ENCODE assay signal across 9 mouse cellular contexts in the genomic region with DNA sequence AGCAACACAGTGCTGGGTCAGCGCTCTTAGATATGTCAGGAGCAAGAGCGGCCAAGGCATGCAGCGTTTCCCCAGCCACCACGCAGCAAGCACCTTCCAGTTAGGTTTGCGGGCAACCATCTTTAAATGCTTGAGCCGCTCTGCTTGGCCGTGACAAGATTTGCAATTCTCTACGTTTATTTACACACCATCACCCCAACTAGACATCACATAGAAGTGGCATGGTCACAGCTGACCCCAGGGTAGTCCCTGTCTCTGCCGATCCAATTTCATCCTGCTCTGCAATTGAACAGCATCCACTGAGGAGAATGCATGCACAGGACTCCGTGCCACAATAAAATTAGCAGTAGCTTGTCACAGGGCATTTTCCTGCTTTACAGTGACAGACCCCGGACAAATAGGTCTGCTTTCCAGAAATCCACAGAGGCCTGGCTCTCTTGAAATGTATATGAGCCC.
DNase-seq lines count a peak whose midpoint lies in the region; ATAC-seq and TF ChIP-seq lines count a peak whose summit lies in the region.
"Had no signal": no experiment of that assay in that cellular context is flagged by ENCODE, and none has a peak within 500 bp of the region (broad histone marks: within the 10 kb centered on the region; RNA-seq: fewer than 3 reads in every experiment).

No protein-coding gene starts in this region.

- WGBS in lung, embryonic 14.5 days: 13% methylated on average over 11 of the region's 11 CpGs
- 14% methylated on average over 11 of the region's 11 CpGs for WGBS in lung, postnatal 0 days
- WGBS in hindbrain, embryonic 15.5 days: 4% methylated on average over 11 of the region's 11 CpGs
- 7% methylated on average over 11 of the region's 11 CpGs for WGBS in neural tube, embryonic 15.5 days

- 0 out of 2 replicates have a peak overlapping the region, but pooled peaks have one; percentile 27 for H3K4me2 ChIP-seq in lung, embryonic 14.5 days
- H3K4me2 ChIP-seq in lung, postnatal 0 days (replicated peaks; ENCODE audit: low read depth, low read length): no peak overlapping the region
- H3K4me2 ChIP-seq in hindbrain, embryonic 15.5 days: peak overlapping the region; percentile 44
- H3K4me2 ChIP-seq in neural tube, embryonic 15.5 days: peak overlapping the region; percentile 56

- peak; percentile 37 to 45 for DNase-seq in cerebellum, postnatal 25 days
- DNase-seq in cerebellum, adult 18-20 months: no peak
- DNase-seq in lung, embryonic 14.5 days: peak; percentile 2
- no peak for DNase-seq in lung, postnatal 0 days (ENCODE audit: low spot score)
- no peak for DNase-seq in lung, postnatal 14 days
- DNase-seq in gastrocnemius, postnatal 4 days (ENCODE audit: low spot score in 2 of 2): no peak
- DNase-seq: liver, postnatal 0 days had no signal

- no peak for ATAC-seq in lung, embryonic 14.5 days (ENCODE audit: insufficient read depth)
- ATAC-seq in lung, postnatal 0 days: no peak
- ATAC-seq in hindbrain, embryonic 15.5 days (ENCODE audit: low FRiP score, low read depth): peak; percentile 81
- peak; percentile 69; the same call in 1 of the 2 replicates for ATAC-seq in neural tube, embryonic 15.5 days (ENCODE audit: low FRiP score)
- ATAC-seq: liver, postnatal 0 days had no signal

- H3K27me3 ChIP-seq in lung, embryonic 14.5 days (ENCODE audit: insufficient read depth, low read length): no peaks in the 10 kb centered on the region
- no peaks in the 10 kb centered on the region for H3K27me3 ChIP-seq in lung, postnatal 0 days (replicated peaks; ENCODE audit: insufficient read depth, low read length)
- H3K27me3 ChIP-seq in hindbrain, embryonic 15.5 days: no peaks in the 10 kb centered on the region
- no peaks in the 10 kb centered on the region for H3K27me3 ChIP-seq in neural tube, embryonic 15.5 days (replicated peaks)

- H3K4me1 ChIP-seq in lung, embryonic 14.5 days (ENCODE audit: insufficient read depth): no peaks in the 10 kb centered on the region
- no peaks in the 10 kb centered on the region for H3K4me1 ChIP-seq in lung, postnatal 0 days (ENCODE audit: insufficient read depth, low read depth, low read length)
- H3K4me1 ChIP-seq in hindbrain, embryonic 15.5 days (replicated peaks): peaks cover 16% of the 10 kb centered on the region
- peaks cover 14% of the 10 kb centered on the region; the same call in 1 of the 2 replicates for H3K4me1 ChIP-seq in neural tube, embryonic 15.5 days

- TF ChIP-seq CTCF in lung, embryonic 14.5 days (IDR thresholded peaks at IDR 0.05; ENCODE audit: low read depth): no peak
- no peak for TF ChIP-seq CTCF in lung, postnatal 0 days (IDR thresholded peaks at IDR 0.05)

- H3K27ac ChIP-seq in lung, embryonic 14.5 days (ENCODE audit: low read depth): no peak overlapping the region
- H3K27ac ChIP-seq in lung, postnatal 0 days (ENCODE audit: low read length): no peak overlapping the region
- no peak overlapping the region for H3K27ac ChIP-seq in hindbrain, embryonic 15.5 days (replicated peaks)
- H3K27ac ChIP-seq in neural tube, embryonic 15.5 days (replicated peaks): no peak overlapping the region

- H3K9ac ChIP-seq in lung, embryonic 14.5 days: no peak overlapping the region
- H3K9ac ChIP-seq in lung, postnatal 0 days (replicated peaks; ENCODE audit: low read depth): no peak overlapping the region
- 0 out of 2 replicates have a peak overlapping the region, but pooled peaks have one; percentile 3 for H3K9ac ChIP-seq in hindbrain, embryonic 15.5 days
- H3K9ac ChIP-seq in neural tube, embryonic 15.5 days (replicated peaks): peak overlapping the region; percentile 40
- H3K9ac ChIP-seq: liver, postnatal 0 days had no signal

- TF ChIP-seq EP300 in lung, postnatal 0 days (IDR thresholded peaks at IDR 0.05): no peak

- H3K4me3 ChIP-seq in lung, embryonic 14.5 days (ENCODE audit: low read depth, low read length): no peak overlapping the region
- H3K4me3 ChIP-seq in lung, postnatal 0 days (ENCODE audit: low read depth, low read length): no peak overlapping the region
- H3K4me3 ChIP-seq in hindbrain, embryonic 15.5 days: peak overlapping the region; percentile 24
- H3K4me3 ChIP-seq in neural tube, embryonic 15.5 days (replicated peaks): peak overlapping the region; percentile 35

- no peaks in the 10 kb centered on the region for H3K36me3 ChIP-seq in lung, embryonic 14.5 days (ENCODE audit: insufficient read depth)
- H3K36me3 ChIP-seq in lung, postnatal 0 days (ENCODE audit: insufficient read depth, low read length): no peaks in the 10 kb centered on the region
- H3K36me3 ChIP-seq in hindbrain, embryonic 15.5 days: no peaks in the 10 kb centered on the region
- no peaks in the 10 kb centered on the region for H3K36me3 ChIP-seq in neural tube, embryonic 15.5 days

- no peaks in the 10 kb centered on the region for H3K9me3 ChIP-seq in lung, embryonic 14.5 days (ENCODE audit: low read depth, low read length)
- H3K9me3 ChIP-seq in lung, postnatal 0 days (ENCODE audit: low read length): no peaks in the 10 kb centered on the region
- H3K9me3 ChIP-seq in hindbrain, embryonic 15.5 days: no peaks in the 10 kb centered on the region
- no peaks in the 10 kb centered on the region for H3K9me3 ChIP-seq in neural tube, embryonic 15.5 days (replicated peaks)

Comparison
In these comparisons a context has a peak if more than half of its experiments do, and no peak if none do; other contexts are left out.
1. DNase-seq: peak in cerebellum, postnatal 25 days (2 of 2) and lung, embryonic 14.5 days (single experiment); none in cerebellum, adult 18-20 months (0 of 2), lung, postnatal 0 days (single experiment), lung, postnatal 14 days (single experiment) and gastrocnemius, postnatal 4 days (0 of 2).
2. ATAC-seq: peak in hindbrain, embryonic 15.5 days (single experiment) and neural tube, embryonic 15.5 days (single experiment); none in lung, embryonic 14.5 days (single experiment) and lung, postnatal 0 days (single experiment).
3. H3K4me3 ChIP-seq: peak in hindbrain, embryonic 15.5 days (single experiment) and neural tube, embryonic 15.5 days (single experiment); none in lung, embryonic 14.5 days (single experiment) and lung, postnatal 0 days (single experiment).
4. H3K9ac ChIP-seq: peak in hindbrain, embryonic 15.5 days (single experiment) and neural tube, embryonic 15.5 days (single experiment); none in lung, embryonic 14.5 days (single experiment) and lung, postnatal 0 days (single experiment).